Mouse (Mus musculus) intestine, embryonic 16.5 days (tissue): ENCODE measurements around the gene BC016579. TPM values are rescaled to one million over a fixed set of nuclear protein-coding genes. Genes with fewer than 3 reads are reported as not detected.
A peak's percentile ranks its signal among the peaks of the same experiment; 100 is the strongest.

Experiments
- ATAC-seq: fragments of 200-750 bp; cut with Nextera tagmentation; 2 replicates; pipeline ENCODE4 v1.8.0; 2017; ENCODE audit warnings: moderate TSS enrichment, moderate library complexity
- H3K27ac ChIP-seq: fragments of 300-500 bp; sonication (generic); 2 replicates; pipeline ENCODE4 v1.5.1; 2014; ENCODE audit warnings: mild to moderate bottlenecking, low read length
- H3K27me3 ChIP-seq: fragments of 300-500 bp; sonication (generic); replicated peaks from 2 replicates; pipeline ENCODE4 v1.6.1; 2014; ENCODE audit warnings: low read length, control low read depth, mixed read lengths; ENCODE audit not compliant: control insufficient read depth, insufficient read depth
- H3K36me3 ChIP-seq: fragments of 300-500 bp; sonication (generic); 2 replicates; pipeline ENCODE4 v1.6.1; 2014; ENCODE audit warnings: low read length, control low read depth; ENCODE audit not compliant: control insufficient read depth, insufficient read depth
- H3K4me1 ChIP-seq: fragments of 300-500 bp; sonication (generic); 2 replicates; pipeline ENCODE4 v1.6.1; 2014; ENCODE audit warnings: low read length, control low read depth, mixed read lengths; ENCODE audit not compliant: control insufficient read depth, insufficient read depth
- H3K4me2 ChIP-seq: fragments of 300-500 bp; sonication (generic); 2 replicates; pipeline ENCODE4 v1.6.1; 2014; ENCODE audit warnings: low read depth, low read length, control low read depth
- H3K4me3 ChIP-seq: fragments of 300-500 bp; sonication (generic); 2 replicates; pipeline ENCODE4 v1.5.1; 2014; ENCODE audit warnings: mild to moderate bottlenecking, low read length
- H3K9ac ChIP-seq: fragments of 300-500 bp; sonication (generic); 2 replicates; pipeline ENCODE4 v1.6.1; 2014; ENCODE audit warnings: low read depth, low read length
- H3K9me3 ChIP-seq: fragments of 300-500 bp; sonication (generic); 2 replicates; pipeline ENCODE4 v1.6.1; 2016; ENCODE audit warnings: low read length, control low read depth; ENCODE audit not compliant: control insufficient read depth
- WGBS: fragments of 180-500 bp; shearing (Covaris S2); extraction: QIAGEN DNeasy Blood & Tissue Kit; methylation state at CpG from one replicate; pipeline ENCODE4 v1.1.7; 2014; 5-methylcytosine and 5-hydroxymethylcytosine counted together
- polyA plus RNA-seq: library from polyadenylated mRNA; unstranded; fragments of >200 nt; fragmentation: Nextera tagmentation; extraction: Ambion mirVana; gene quantifications from 2 replicates; pipeline ENCODE4 v1.2.1, GENCODE M21; 2015

BC016579 gene
- polyA plus RNA-seq, 1 experiment from 2014 or later = 4.8 TPM

DNA sequence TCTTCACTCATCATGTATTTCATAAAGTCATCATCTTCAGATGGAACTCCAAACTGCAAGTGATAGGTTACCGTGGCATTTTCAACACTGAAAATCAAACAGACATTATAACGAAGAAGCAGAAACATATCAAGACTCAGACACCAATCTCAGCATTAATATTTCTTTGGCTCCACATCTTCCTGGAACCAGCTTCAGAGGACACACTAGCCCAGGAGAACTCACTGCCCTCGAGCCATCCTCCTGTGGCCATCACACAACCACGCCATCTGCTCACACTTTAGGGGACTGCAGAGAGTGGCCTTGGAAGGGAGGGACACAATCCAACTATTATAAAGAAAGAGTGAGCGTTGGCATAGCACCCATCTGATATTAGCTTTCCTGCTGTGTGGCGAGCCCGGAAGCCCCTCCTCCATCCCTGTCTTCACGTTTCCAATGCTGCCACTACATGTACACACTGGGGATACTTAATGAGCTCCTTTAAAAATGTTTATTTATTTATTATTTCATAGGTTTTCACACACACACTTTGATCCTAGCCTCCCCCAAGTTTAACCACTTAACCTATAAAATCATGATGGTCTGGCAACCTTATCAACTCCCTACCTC lies 24.3 kb downstream of the BC016579 start:
- 77% methylated on average over 8 of the region's 8 CpGs for WGBS
- Histone ChIP-seq H3K9me3 (no peaks in the 10 kb centered on the region), H3K4me1 (no peaks in the 10 kb centered on the region), H3K4me2 (no peak overlapping the region), H3K27ac (no peak overlapping the region), H3K9ac (no peak overlapping the region), H3K4me3 (no peak overlapping the region), H3K27me3 (no peaks in the 10 kb centered on the region), H3K36me3 (no peaks in the 10 kb centered on the region)
- no peak for ATAC-seq

- H3K27me3 ChIP-seq = no peaks in the 10 kb centered on the region
- 81% methylated on average over 2 of the region's 2 CpGs for WGBS
- H3K36me3 ChIP-seq = no peaks in the 10 kb centered on the region
- no peaks in the 10 kb centered on the region for H3K9me3 ChIP-seq
- H3K4me1 ChIP-seq = no peaks in the 10 kb centered on the region
- ATAC-seq = no peak
- H3K9ac ChIP-seq = no peak overlapping the region
- H3K4me2 ChIP-seq = no peak overlapping the region
- no peak overlapping the region for H3K4me3 ChIP-seq
- H3K27ac ChIP-seq = no peak overlapping the region
These were observed 28.5 kb downstream of the BC016579 start for GRCm38 (mm10) chr16:45625342-45625741.

- H3K4me1 ChIP-seq = no peaks in the 10 kb centered on the region
- H3K27ac ChIP-seq = no peak overlapping the region
- WGBS = 83% methylated on average over 2 of the region's 2 CpGs
- no peaks in the 10 kb centered on the region for H3K27me3 ChIP-seq
- no peak overlapping the region for H3K4me3 ChIP-seq
- H3K9me3 ChIP-seq = no peaks in the 10 kb centered on the region
- no peak overlapping the region for H3K9ac ChIP-seq
- H3K4me2 ChIP-seq = no peak overlapping the region
- H3K36me3 ChIP-seq = no peaks in the 10 kb centered on the region
- ATAC-seq = no peak
These were observed 29.1 kb downstream of the BC016579 start for GRCm38 (mm10) chr16:45624791-45625190.

- Histone ChIP-seq H3K9ac (no peak overlapping the region), H3K4me2 (no peak overlapping the region), H3K27me3 (no peaks in the 10 kb centered on the region), H3K4me1 (no peaks in the 10 kb centered on the region), H3K36me3 (no peaks in the 10 kb centered on the region), H3K9me3 (no peaks in the 10 kb centered on the region), H3K4me3 (no peak overlapping the region), H3K27ac (no peak overlapping the region)
- 88% methylated on average over 4 of the region's 4 CpGs for WGBS
- no peak for ATAC-seq
These were observed 30.6 kb downstream of the BC016579 start for GRCm38 (mm10) chr16:45623230-45623629.

- Histone ChIP-seq H3K4me2 (no peak overlapping the region), H3K4me1 (no peaks in the 10 kb centered on the region), H3K4me3 (no peak overlapping the region), H3K9ac (no peak overlapping the region), H3K9me3 (no peaks in the 10 kb centered on the region), H3K27me3 (no peaks in the 10 kb centered on the region), H3K36me3 (no peaks in the 10 kb centered on the region), H3K27ac (no peak overlapping the region)
- ATAC-seq = no peak
- WGBS = 62% methylated on average over 8 of the region's 8 CpGs
These were observed 34.0 kb downstream of the BC016579 start for GRCm38 (mm10) chr16:45619751-45620375.

DNA sequence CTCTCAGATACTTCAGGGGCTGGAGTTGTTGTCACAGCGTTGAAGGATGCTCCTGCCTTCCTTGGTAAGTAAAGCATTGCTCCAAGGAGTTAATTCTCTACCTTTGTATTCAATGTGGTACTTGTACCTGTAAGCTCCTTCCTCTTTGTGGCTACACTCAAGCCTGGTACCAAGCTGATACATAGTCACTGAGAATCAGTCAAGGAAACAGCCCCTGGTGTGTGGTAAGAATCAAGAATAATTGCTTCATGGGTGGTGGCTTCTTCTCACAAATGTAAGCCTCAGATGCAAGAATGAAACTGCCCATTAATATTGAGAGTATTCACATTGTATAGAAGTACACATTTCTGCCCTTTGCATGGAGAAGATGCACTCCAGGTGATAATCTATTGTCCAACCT lies 37.9 kb downstream of the BC016579 start:
- 88% methylated on average over 1 of the region's 1 CpGs for WGBS
- Histone ChIP-seq H3K4me3 (no peak overlapping the region), H3K27me3 (no peaks in the 10 kb centered on the region), H3K9ac (no peak overlapping the region), H3K4me2 (no peak overlapping the region), H3K9me3 (no peaks in the 10 kb centered on the region), H3K36me3 (no peaks in the 10 kb centered on the region), H3K27ac (no peak overlapping the region), H3K4me1 (no peaks in the 10 kb centered on the region)
- ATAC-seq = no peak

DNA sequence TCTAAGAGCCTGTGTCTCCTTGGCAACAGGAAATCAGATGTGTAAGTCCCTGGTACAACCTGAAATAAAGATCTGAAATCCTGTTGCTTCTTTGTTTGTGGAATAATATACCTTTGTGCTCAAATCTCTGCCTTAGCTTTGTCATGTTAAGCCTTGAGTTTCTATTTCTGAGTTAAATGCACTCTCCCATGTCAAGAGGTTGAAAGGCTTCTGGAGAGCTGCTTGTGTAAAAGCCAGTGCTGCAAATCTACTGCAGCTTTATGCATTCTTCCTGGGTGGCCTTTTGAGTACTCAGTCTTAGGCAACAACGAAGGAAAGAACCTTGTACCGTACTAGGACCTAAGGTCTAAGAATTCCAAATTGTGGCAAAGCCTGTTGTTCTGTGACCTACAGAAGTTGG lies 40.6 kb downstream of the BC016579 start:
- Histone ChIP-seq H3K36me3 (no peaks in the 10 kb centered on the region), H3K4me2 (no peak overlapping the region), H3K27me3 (no peaks in the 10 kb centered on the region), H3K4me1 (peaks cover 7% of the 10 kb centered on the region), H3K4me3 (no peak overlapping the region), H3K27ac (no peak overlapping the region), H3K9ac (no peak overlapping the region), H3K9me3 (no peaks in the 10 kb centered on the region)
- ATAC-seq = no peak
- WGBS = 57% methylated on average over 2 of the region's 2 CpGs

DNA sequence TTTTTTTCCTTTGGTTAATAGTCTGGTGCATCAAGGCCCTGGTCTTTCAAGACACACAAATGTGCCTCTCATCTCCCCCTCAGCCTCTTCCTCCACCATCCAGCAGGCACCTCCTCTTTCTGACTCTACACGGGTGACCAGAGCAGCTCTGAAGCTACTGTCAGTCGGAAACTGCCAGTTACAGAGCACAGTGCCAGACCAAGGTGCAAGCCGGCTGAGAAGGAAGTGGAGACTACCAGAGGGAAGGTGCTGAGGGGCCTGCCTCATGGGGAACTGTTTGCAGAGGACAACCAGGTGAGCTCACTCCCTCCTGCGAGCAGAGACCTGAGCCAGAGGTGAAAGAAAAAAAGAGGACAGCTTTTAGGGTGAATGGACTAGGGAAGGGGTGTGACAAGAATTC lies 43.6 kb downstream of the BC016579 start, which contains the start of gene Gcsam:
Gene Gcsam (plus strand): TSS at position 114 of the 400 bp plus-strand sequence.
- 0 out of 2 replicates have a peak within 1 kb of the TSS, but pooled peaks have one; percentile 27 for H3K27ac ChIP-seq

DNA sequence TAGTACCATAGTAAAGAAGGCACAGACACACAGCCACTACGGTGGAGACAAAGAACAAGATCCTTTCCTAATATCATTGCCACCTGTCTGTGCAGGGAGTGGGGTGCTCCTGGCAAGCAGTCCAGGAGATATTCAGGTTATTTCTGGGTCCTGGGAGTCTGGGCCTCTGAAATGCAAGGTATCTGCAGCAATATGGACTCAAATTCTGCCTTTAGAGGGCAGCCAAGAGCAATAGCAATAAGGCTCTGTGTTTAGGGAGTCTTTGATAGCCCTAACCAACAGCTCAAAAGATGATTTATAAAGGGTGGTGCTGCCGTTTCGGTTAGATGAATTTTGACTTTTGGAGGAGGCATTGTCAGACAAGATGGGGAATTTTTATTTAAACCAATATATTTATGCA lies 44.6 kb downstream of the BC016579 start:
- H3K9ac ChIP-seq = no peak overlapping the region
- peaks cover 11% of the 10 kb centered on the region for H3K4me1 ChIP-seq
- H3K4me2 ChIP-seq = no peak overlapping the region
- no peaks in the 10 kb centered on the region for H3K36me3 ChIP-seq
- peak; percentile 22 for ATAC-seq
- 0 out of 2 replicates have a peak overlapping the region, but pooled peaks have one; percentile 27 for H3K27ac ChIP-seq
- H3K4me3 ChIP-seq = no peak overlapping the region
- 68% methylated on average over 3 of the region's 3 CpGs for WGBS
- no peaks in the 10 kb centered on the region for H3K9me3 ChIP-seq
- no peaks in the 10 kb centered on the region for H3K27me3 ChIP-seq

More for the DNA sequence above, 43.6 kb downstream of the BC016579 start, which contains the start of gene Gcsam:
- H3K4me3 ChIP-seq = no peak within 1 kb of the TSS
- WGBS = 50% methylated on average over 4 of the region's 4 CpGs
- no peaks in the 10 kb centered on the region for H3K36me3 ChIP-seq
- no peak within 1 kb of the TSS for H3K4me2 ChIP-seq
- H3K9me3 ChIP-seq = no peaks in the 10 kb centered on the region
- no peaks in the 10 kb centered on the region for H3K27me3 ChIP-seq
- H3K4me1 ChIP-seq = peaks cover 11% of the 10 kb centered on the region
- ATAC-seq = peak; percentile 63
- H3K9ac ChIP-seq = no peak within 1 kb of the TSS
